Mouse (Mus musculus) liver, embryonic 12.5 days (tissue): ENCODE measurements around the gene Bfsp1. TPM values are rescaled to one million over a fixed set of nuclear protein-coding genes. Genes with fewer than 3 reads are reported as not detected.

ENCODE experiments used
- ATAC-seq: fragments of 200-750 bp; cut with Nextera tagmentation; 2 replicates; pipeline ENCODE4 v1.8.0; 2017; ENCODE audit warnings: moderate number of reproducible peaks, mild to moderate bottlenecking, moderate library complexity
- H3K27ac ChIP-seq: fragments of 300-500 bp; sonication (generic); 2 replicates; pipeline ENCODE4 v1.5.1; 2016; ENCODE audit warnings: mild to moderate bottlenecking
- H3K27me3 ChIP-seq: fragments of 300-500 bp; sonication (generic); replicated peaks from 2 replicates; pipeline ENCODE4 v1.6.1; 2016; ENCODE audit warnings: mild to moderate bottlenecking, moderate library complexity
- H3K36me3 ChIP-seq: fragments of 300-500 bp; sonication (generic); 2 replicates; pipeline ENCODE4 v1.6.1; 2016; ENCODE audit warnings: mild to moderate bottlenecking, moderate library complexity
- H3K4me1 ChIP-seq: fragments of 300-500 bp; sonication (generic); 2 replicates; pipeline ENCODE4 v1.6.1; 2016
- H3K4me2 ChIP-seq: fragments of 300-500 bp; sonication (generic); 2 replicates; pipeline ENCODE4 v1.6.1; 2016; ENCODE audit warnings: mild to moderate bottlenecking, moderate library complexity
- H3K4me3 ChIP-seq: fragments of 300-500 bp; sonication (generic); 2 replicates; pipeline ENCODE4 v1.5.1; 2016; ENCODE audit warnings: mild to moderate bottlenecking, moderate library complexity
- H3K9ac ChIP-seq: fragments of 300-500 bp; sonication (generic); 2 replicates; pipeline ENCODE4 v1.6.1; 2016; ENCODE audit warnings: mild to moderate bottlenecking, moderate library complexity
- H3K9me3 ChIP-seq: fragments of 300-500 bp; sonication (generic); replicated peaks from 2 replicates; pipeline ENCODE4 v1.6.1; 2016; ENCODE audit warnings: mild to moderate bottlenecking, moderate library complexity
- WGBS: fragments of 180-500 bp; shearing (Covaris S2); methylation state at CpG from one replicate; pipeline ENCODE4 v1.1.7; 2016; ENCODE audit not compliant: insufficient replicate concordance; 5-methylcytosine and 5-hydroxymethylcytosine counted together
- polyA plus RNA-seq: library from polyadenylated mRNA; unstranded; fragments of >200 nt; fragmentation: Nextera tagmentation; extraction: Ambion mirVana; gene quantifications from 2 replicates; pipeline ENCODE4 v1.2.1, GENCODE M21; 2016

The Bfsp1 gene
- polyA plus RNA-seq, 1 experiment from 2014 or later = 0.33 TPM

DNA sequence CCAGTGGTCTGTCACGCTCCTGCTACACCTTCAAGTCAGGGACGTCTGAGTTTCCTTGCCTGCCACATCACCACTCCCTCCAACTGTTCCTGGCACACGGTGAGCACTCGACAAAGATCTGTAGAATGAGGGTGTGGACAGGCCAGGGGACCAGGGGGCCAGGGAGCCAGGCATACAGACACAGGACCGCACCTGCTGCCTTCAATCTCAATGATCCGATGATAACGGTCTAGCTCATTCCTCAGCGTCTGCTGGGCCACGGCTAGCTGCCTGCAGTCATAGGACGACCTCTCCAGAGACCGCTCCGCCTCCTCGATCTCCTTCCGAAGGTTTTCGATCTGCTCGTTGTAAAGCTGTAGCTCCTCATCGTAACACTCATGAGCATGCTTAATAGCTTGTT is 31.3 kb downstream of the Bfsp1 start:
- no peak overlapping the region for H3K27ac ChIP-seq
- H3K9ac ChIP-seq = no peak overlapping the region
- no peaks in the 10 kb centered on the region for H3K27me3 ChIP-seq
- H3K9me3 ChIP-seq = no peaks in the 10 kb centered on the region
- H3K36me3 ChIP-seq = no peaks in the 10 kb centered on the region
- no peak overlapping the region for H3K4me2 ChIP-seq
- WGBS = 65% methylated on average over 17 of the region's 17 CpGs
- no peak for ATAC-seq
- H3K4me3 ChIP-seq = no peak overlapping the region
- H3K4me1 ChIP-seq = no peaks in the 10 kb centered on the region

DNA sequence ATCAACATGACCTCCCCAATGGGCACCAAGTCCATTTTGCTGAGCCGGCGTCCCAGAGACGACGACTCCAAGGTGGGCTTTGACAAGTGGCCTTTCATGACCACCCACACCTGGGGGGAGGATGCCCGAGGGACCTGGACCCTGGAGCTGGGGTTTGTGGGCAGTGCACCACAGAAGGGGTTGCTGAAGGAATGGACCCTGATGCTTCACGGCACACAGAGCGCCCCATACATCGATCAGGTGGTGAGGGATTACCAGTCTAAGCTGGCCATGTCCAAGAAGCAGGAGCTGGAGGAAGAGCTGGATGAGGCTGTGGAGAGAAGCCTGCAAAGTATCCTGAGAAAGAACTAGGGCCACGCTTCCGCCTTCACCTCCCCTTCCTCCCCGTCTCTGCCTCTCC is 49.5 kb downstream of the Bfsp1 start:
- ATAC-seq = no peak
- Histone ChIP-seq H3K9me3 (no peaks in the 10 kb centered on the region), H3K27ac (no peak overlapping the region), H3K4me2 (no peak overlapping the region), H3K4me3 (no peak overlapping the region), H3K4me1 (no peaks in the 10 kb centered on the region), H3K27me3 (no peaks in the 10 kb centered on the region), H3K36me3 (no peaks in the 10 kb centered on the region), H3K9ac (no peak overlapping the region)
- WGBS = 77% methylated on average over 11 of the region's 11 CpGs

DNA sequence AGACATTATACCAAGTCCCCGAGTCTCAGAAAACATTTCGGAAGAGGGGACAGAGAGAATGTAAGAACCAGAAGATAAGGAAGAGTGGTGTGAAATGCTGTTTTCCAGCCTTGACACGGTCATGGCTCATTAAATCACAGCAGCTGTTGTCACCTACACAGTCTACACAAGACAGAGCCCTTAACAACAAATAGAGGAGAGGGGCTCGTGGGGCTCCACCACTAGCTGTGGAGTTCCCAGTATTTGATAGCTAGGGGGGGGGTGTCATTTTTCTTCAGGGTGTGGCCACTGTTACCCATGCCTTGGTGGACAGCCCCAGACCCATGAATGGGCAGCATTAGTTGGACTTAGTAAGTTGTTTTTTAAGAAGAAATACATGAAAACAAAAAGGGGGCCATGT is 50.7 kb downstream of the Bfsp1 start:
- Histone ChIP-seq H3K9me3 (no peaks in the 10 kb centered on the region), H3K36me3 (no peaks in the 10 kb centered on the region), H3K27ac (no peak overlapping the region), H3K4me1 (no peaks in the 10 kb centered on the region), H3K4me3 (no peak overlapping the region), H3K9ac (no peak overlapping the region), H3K27me3 (no peaks in the 10 kb centered on the region), H3K4me2 (no peak overlapping the region)
- WGBS = 52% methylated on average over 4 of the region's 4 CpGs
- no peak for ATAC-seq

DNA sequence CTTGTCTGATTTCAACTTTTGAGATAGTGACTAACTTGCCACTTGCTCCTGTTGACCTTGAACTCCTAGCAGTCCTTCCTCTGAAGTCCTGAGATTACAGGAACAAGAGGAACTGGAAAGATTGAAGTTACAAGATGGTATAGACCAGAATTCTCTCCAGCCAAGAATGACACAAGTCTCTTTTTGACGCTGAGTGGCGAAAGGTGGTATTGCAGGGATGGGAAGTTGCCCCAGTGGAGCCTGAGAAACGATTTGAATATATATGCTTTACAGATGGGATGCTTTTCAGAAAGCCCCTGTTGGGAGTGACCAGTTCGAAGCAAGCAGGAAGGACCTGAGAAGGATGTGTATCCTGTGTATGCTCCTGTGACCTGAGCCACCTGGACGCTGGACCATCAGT is 54.2 kb downstream of the Bfsp1 start:
- no peak overlapping the region for H3K4me2 ChIP-seq
- WGBS = 54% methylated on average over 5 of the region's 5 CpGs
- no peaks in the 10 kb centered on the region for H3K36me3 ChIP-seq
- no peaks in the 10 kb centered on the region for H3K9me3 ChIP-seq
- H3K9ac ChIP-seq = no peak overlapping the region
- no peak for ATAC-seq
- H3K27me3 ChIP-seq = no peaks in the 10 kb centered on the region
- H3K27ac ChIP-seq = no peak overlapping the region
- H3K4me1 ChIP-seq = no peaks in the 10 kb centered on the region
- H3K4me3 ChIP-seq = no peak overlapping the region

DNA sequence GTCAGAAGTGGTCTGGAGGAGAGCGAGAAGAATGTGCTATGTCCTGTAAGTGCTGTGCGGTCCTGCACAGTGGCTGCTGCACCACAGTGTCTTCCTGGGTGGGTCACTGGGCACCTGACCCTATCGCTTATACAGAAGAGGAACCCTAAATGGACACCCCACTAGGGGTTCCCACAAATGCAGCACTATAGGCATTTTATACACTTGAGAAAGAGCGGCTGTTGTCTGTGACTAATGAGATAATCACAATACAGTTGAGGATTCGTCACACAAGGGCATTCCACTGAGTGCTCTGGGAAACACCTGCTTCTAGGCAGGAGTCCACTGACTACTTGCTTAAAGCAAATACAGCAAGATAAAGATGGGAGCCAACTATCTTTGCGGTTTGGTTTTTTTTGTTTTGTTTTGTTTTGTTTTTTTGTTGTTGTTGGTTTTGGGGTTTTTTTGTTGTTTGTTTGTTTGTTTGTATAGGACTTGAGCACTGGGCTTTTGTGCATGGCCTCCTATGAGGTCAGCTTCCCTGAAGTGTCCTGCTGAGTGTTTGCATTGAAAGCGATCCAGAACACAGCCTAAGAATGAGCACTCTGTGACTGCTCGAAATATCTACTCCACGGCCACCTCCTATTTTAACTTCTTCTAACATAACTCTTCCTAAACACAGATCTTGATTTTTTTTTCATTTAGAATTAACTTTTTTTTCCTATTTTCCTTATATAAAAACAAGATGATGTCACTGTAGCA is 55.9 kb downstream of the Bfsp1 start:
- Histone ChIP-seq H3K4me2 (no peak overlapping the region), H3K4me3 (no peak overlapping the region), H3K27ac (no peak overlapping the region), H3K4me1 (no peaks in the 10 kb centered on the region), H3K27me3 (no peaks in the 10 kb centered on the region), H3K9me3 (no peaks in the 10 kb centered on the region), H3K36me3 (no peaks in the 10 kb centered on the region), H3K9ac (no peak overlapping the region)
- ATAC-seq = no peak
- WGBS = 69% methylated on average over 9 of the region's 9 CpGs

DNA sequence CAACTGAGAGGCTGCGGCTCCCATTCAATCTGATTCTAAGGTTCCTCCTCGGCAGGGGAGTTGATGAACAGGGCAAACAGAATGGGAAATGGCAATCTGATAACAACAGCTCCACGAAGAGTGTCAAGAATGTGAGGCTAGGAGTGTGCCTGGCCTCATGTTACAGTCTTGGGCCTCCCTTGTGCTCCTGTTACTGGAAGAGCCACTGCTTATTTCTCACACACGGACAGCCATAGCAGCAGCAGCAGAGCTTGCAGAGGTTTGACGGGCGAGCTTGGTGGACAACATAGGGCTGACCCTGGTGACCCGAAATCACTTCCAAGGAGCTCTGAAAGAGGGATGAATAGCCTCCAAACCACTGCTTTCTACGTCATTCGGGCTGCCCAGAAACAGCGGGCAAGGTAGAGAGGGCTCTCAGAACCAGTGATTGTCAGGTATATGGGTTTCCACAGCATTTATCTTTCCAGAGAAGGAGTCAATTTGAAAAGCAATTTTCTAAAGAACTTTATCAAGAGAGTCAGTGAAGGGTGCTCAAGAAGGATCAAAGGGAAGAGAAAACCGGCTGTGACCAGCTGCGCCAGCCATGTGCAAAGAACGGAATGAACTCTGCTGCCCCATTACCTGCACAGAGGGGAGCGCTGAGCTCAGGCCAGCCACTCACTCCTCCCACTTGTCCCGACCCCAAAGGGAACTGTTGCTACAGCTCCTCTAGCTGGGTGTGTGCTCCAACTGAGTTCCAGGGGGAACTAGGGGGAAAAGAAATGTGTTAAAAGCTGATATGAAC is 56.6 kb downstream of the Bfsp1 start:
- H3K9me3 ChIP-seq = no peaks in the 10 kb centered on the region
- no peak overlapping the region for H3K9ac ChIP-seq
- no peaks in the 10 kb centered on the region for H3K27me3 ChIP-seq
- no peak for ATAC-seq
- H3K4me3 ChIP-seq = no peak overlapping the region
- no peak overlapping the region for H3K4me2 ChIP-seq
- no peaks in the 10 kb centered on the region for H3K36me3 ChIP-seq
- H3K27ac ChIP-seq = no peak overlapping the region
- H3K4me1 ChIP-seq = no peaks in the 10 kb centered on the region
- WGBS = 60% methylated on average over 15 of the region's 15 CpGs

DNA sequence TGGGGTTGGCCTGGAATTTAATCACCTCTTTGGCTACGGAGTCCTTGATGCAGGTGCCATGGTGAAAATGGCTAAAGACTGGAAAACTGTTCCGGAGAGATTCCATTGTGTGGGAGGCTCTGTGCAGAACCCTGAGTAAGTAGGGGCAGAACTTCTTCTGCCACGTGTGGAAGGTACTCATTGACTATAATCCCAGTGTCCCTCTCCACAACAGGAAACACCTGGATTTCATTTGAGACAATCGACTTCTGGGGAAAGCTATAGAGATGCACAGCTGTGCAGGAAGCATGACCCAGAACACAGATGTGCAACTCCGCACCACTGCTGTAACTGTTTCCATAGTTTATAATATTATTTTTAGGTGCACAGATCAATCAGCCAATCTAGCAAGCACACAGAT is 61.9 kb downstream of the Bfsp1 start:
- no peaks in the 10 kb centered on the region for H3K9me3 ChIP-seq
- H3K36me3 ChIP-seq = no peaks in the 10 kb centered on the region
- no peak for ATAC-seq
- 67% methylated on average over 5 of the region's 5 CpGs for WGBS
- H3K9ac ChIP-seq = no peak overlapping the region
- no peak overlapping the region for H3K4me3 ChIP-seq
- H3K27me3 ChIP-seq = no peaks in the 10 kb centered on the region
- H3K4me1 ChIP-seq = no peaks in the 10 kb centered on the region
- no peak overlapping the region for H3K4me2 ChIP-seq
- no peak overlapping the region for H3K27ac ChIP-seq

DNA sequence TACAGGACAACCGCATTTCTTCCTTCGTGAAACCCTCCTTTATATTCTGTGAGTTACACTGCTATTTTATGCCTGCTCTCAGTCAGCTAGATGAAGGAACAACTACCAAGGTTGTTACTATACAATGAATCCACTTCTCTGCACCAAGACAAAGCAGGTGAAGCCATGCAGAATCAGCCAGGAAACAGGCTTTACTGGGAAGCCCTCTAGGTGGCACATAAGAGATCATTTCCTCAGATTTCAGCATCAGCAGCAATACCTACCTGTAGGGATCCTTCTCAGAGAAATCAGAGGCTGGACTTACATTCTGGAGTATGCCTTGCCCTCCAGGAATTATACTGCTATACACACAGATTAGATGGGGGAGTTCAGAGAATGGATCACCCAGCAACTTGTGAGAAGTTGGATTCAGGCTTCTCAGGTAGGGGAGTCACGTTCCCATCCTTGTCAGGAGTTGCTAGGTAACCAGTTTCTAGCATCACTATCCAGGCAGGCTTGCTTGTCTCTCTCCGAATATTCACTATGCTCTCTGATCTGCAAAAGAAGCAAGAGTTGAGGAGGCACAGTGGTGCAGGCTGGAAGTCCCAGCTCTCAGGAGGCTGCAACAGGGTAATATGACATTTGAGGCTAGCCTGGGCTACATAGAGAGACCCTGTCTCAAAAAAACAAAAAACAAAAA is 66.5 kb downstream of the Bfsp1 start:
- WGBS = 52% methylated on average over 4 of the region's 4 CpGs
- Histone ChIP-seq H3K9ac (no peak overlapping the region), H3K27ac (no peak overlapping the region), H3K4me1 (no peaks in the 10 kb centered on the region), H3K4me2 (no peak overlapping the region), H3K27me3 (no peaks in the 10 kb centered on the region), H3K36me3 (no peaks in the 10 kb centered on the region), H3K9me3 (no peaks in the 10 kb centered on the region), H3K4me3 (no peak overlapping the region)
- no peak for ATAC-seq

DNA sequence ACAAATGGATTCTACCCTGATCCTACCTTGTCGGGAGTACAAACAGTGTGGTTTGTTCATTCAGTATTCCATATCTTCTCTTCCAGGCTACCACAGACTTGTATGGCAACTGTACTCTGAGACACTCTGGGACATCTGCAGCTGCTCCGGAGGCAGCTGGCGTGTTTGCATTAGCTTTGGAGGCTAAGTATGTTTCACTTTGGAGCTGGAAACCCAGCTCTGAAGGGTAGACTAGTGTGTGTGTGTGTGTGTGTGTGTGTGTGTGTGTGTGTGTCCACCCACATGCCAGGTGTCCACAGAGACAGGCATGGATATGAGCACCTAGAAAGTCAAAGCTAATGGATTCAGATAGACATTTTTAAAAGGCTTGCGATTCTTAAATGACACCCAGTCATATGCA is 67.1 kb downstream of the Bfsp1 start:
- H3K9ac ChIP-seq = no peak overlapping the region
- no peak overlapping the region for H3K27ac ChIP-seq
- no peak overlapping the region for H3K4me3 ChIP-seq
- H3K4me2 ChIP-seq = no peak overlapping the region
- H3K27me3 ChIP-seq = no peaks in the 10 kb centered on the region
- no peaks in the 10 kb centered on the region for H3K4me1 ChIP-seq
- ATAC-seq = no peak
- 77% methylated on average over 4 of the region's 4 CpGs for WGBS
- H3K36me3 ChIP-seq = no peaks in the 10 kb centered on the region
- H3K9me3 ChIP-seq = no peaks in the 10 kb centered on the region

DNA sequence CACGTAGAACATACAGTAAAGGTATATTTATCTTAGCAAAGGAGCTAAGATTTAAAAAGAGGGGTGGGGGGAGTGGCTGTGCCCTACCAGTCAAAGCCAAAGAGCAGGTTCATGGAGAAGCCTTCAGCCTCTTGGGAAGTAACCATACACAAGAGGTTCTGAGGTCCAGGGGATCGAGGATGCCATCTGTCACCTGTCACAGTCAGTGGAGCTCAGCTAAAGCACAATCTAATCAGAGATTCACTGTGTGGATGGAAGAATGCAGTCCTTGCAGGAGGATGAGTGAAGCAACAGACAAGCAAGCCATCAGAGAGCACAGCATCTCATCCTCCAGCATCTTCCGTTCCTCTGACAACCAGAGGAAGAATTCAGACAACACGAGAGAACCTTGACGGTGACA is 73.1 kb downstream of the Bfsp1 start:
- no peaks in the 10 kb centered on the region for H3K9me3 ChIP-seq
- H3K9ac ChIP-seq = no peak overlapping the region
- H3K4me2 ChIP-seq = no peak overlapping the region
- 65% methylated on average over 5 of the region's 5 CpGs for WGBS
- H3K4me1 ChIP-seq = no peaks in the 10 kb centered on the region
- ATAC-seq = no peak
- H3K36me3 ChIP-seq = no peaks in the 10 kb centered on the region
- H3K4me3 ChIP-seq = no peak overlapping the region
- H3K27ac ChIP-seq = no peak overlapping the region
- H3K27me3 ChIP-seq = no peaks in the 10 kb centered on the region

DNA sequence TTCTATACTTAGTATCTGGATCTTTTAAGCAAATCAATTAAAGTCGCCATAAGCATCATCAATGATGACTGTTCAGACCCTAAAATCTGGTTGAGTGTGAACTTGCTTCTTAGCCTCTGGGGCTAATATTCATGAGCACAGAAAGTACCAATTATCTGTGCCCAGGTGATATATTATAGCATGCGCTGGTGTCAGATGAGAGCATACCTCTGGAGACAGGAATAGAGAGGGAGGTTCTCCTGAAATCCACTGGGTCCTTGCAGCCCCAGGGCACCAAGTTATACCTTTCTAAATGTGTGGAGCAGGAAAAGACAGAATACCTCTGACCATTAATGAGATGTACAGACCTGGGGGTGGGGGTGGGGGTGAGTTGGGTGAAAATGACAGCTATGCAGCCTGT is 82.7 kb downstream of the Bfsp1 start:
- H3K9me3 ChIP-seq = no peaks in the 10 kb centered on the region
- 54% methylated on average over 2 of the region's 2 CpGs for WGBS
- no peak for ATAC-seq
- no peaks in the 10 kb centered on the region for H3K4me1 ChIP-seq
- H3K27me3 ChIP-seq = no peaks in the 10 kb centered on the region
- H3K9ac ChIP-seq = no peak overlapping the region
- no peak overlapping the region for H3K4me3 ChIP-seq
- H3K36me3 ChIP-seq = no peaks in the 10 kb centered on the region
- H3K4me2 ChIP-seq = no peak overlapping the region
- no peak overlapping the region for H3K27ac ChIP-seq
